Mouse (Mus musculus) gonadal fat pad, adult 2 months (tissue): ENCODE measurements around the gene Cabp2. TPM values are rescaled to one million over a fixed set of nuclear protein-coding genes. Genes with fewer than 3 reads are reported as not detected.
"Not testable (repeated sequence)": the region's sequence is repeated elsewhere in the genome, so short reads cannot be mapped to it uniquely, and the experiment has no call there.

ENCODE experiments used
- DNase-seq: peaks from one replicate; pipeline ENCODE4 v3.0.0-alpha.2; 2012; ENCODE audit warnings: low read depth
- polyA plus RNA-seq: library from polyadenylated mRNA; depleted of rRNA; stranded (reverse); fragments of >200 nt; gene quantifications from 2 replicates; pipeline ENCODE4 v1.2.3, GENCODE M21; 2012

Cabp2 gene
- polyA plus RNA-seq, 1 experiment, result not detected

- DNase-seq, result no peak
These were observed 19.4 kb downstream of the Cabp2 start for GRCm38 (mm10) chr19:4100718-4101261.

- DNase-seq, result no peak
These were observed 20.1 kb downstream of the Cabp2 start for GRCm38 (mm10) chr19:4101466-4101865.

GRCm38 (mm10) chr19:4102049-4102448 is 20.7 kb downstream of the Cabp2 start:
- DNase-seq, result no peak

GRCm38 (mm10) chr19:4102626-4103025 is 21.2 kb downstream of the Cabp2 start:
- DNase-seq, result no peak

- DNase-seq, result no peak
These were observed 21.9 kb downstream of the Cabp2 start for GRCm38 (mm10) chr19:4103294-4103693.

- no peak for DNase-seq
These were observed 22.4 kb downstream of the Cabp2 start for GRCm38 (mm10) chr19:4103792-4104191.

- no peak for DNase-seq
These were observed 23.4 kb downstream of the Cabp2 start for GRCm38 (mm10) chr19:4104675-4105194.

- DNase-seq, result no peak
These were observed 25.3 kb downstream of the Cabp2 start for GRCm38 (mm10) chr19:4106654-4107053.

- no peak for DNase-seq
These were observed 27.2 kb downstream of the Cabp2 start for GRCm38 (mm10) chr19:4108535-4108934.

- no peak for DNase-seq
These were observed 30.9 kb downstream of the Cabp2 start for GRCm38 (mm10) chr19:4112063-4112960.

- DNase-seq, result no peak
These were observed 31.9 kb downstream of the Cabp2 start for GRCm38 (mm10) chr19:4113186-4113805.

- no peak for DNase-seq
These were observed 32.4 kb downstream of the Cabp2 start for GRCm38 (mm10) chr19:4113806-4114230.

GRCm38 (mm10) chr19:4114551-4114950 is 33.2 kb downstream of the Cabp2 start:
- no peak for DNase-seq

GRCm38 (mm10) chr19:4115144-4115543 is 33.8 kb downstream of the Cabp2 start:
- DNase-seq, result no peak

- DNase-seq, result no peak
These were observed 34.4 kb downstream of the Cabp2 start for GRCm38 (mm10) chr19:4115816-4116215.

GRCm38 (mm10) chr19:4117006-4117405 is 35.6 kb downstream of the Cabp2 start:
- no peak for DNase-seq

GRCm38 (mm10) chr19:4118350-4118749 is 37.0 kb downstream of the Cabp2 start:
- DNase-seq, result no peak

GRCm38 (mm10) chr19:4119716-4120487 is 38.5 kb downstream of the Cabp2 start:
- DNase-seq, result no peak

GRCm38 (mm10) chr19:4120496-4120895 is 39.1 kb downstream of the Cabp2 start:
- DNase-seq, result no peak

- peak; percentile 90 for DNase-seq
These were observed 39.9 kb downstream of the Cabp2 start for GRCm38 (mm10) chr19:4121097-4121805.

- DNase-seq, result not testable (repeated sequence)
These were observed 40.5 kb downstream of the Cabp2 start for GRCm38 (mm10) chr19:4121896-4122295.
